Mouse (Mus musculus) c-Kit-positive CD71-negative TER-119-negative erythroid progenitor cells, embryonic 14.5 days (primary cell): Measurements from ENCODE around the gene Arhgef3.

Source experiments
- DNase-seq: peaks from one replicate; pipeline ENCODE4 v3.0.0-alpha.2; 2013; ENCODE audit warnings: low read depth

Arhgef3 gene

DNA sequence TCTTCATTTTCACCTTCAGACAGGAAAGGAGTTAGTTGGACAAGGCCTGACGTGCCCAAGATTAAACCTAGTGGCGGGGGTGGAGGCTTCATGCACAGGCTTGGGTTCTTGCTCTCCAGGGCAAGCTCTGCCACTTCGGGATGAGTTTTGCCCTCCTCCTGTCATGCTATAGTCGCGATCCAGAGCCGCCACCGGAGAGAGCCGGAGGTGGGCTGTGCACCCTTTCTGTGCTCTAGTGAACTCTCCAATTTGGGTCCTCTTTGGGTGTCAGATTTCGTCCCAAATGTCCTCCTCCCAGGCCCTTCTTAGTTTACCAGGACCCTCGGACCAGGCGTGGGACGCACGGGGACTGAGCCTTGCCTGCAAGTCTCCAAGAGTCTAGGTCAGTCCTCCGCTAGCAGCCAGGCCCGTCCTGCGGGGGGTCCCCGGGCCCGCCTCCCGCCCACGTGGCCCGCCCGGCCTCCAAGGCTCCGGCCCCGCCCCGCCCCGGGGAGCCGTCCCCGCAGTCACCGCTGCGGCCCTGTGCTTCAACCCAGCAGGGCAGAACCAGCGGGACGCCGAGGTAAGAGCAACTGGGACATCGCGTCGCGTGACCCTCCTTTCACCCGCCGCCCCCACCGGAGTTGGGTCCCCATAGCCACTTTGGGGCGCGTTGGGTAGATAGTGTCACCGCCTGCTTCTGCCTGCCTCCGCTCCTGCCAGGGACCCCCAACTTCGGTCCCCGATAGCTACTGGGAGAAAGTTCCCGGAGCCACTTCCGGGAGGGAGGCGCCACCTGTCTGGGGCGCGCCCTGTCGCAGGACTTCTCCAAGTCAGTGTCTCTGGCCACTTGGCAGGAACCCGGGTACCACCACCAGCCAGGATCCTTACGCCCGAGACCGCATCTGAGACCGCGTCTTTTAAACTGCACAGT is at the start of gene Arhgef3:
Arhgef3 (plus strand) TSS at position 538 of the 913 bp plus-strand sequence.
- DNase-seq = peak; percentile 29

DNA sequence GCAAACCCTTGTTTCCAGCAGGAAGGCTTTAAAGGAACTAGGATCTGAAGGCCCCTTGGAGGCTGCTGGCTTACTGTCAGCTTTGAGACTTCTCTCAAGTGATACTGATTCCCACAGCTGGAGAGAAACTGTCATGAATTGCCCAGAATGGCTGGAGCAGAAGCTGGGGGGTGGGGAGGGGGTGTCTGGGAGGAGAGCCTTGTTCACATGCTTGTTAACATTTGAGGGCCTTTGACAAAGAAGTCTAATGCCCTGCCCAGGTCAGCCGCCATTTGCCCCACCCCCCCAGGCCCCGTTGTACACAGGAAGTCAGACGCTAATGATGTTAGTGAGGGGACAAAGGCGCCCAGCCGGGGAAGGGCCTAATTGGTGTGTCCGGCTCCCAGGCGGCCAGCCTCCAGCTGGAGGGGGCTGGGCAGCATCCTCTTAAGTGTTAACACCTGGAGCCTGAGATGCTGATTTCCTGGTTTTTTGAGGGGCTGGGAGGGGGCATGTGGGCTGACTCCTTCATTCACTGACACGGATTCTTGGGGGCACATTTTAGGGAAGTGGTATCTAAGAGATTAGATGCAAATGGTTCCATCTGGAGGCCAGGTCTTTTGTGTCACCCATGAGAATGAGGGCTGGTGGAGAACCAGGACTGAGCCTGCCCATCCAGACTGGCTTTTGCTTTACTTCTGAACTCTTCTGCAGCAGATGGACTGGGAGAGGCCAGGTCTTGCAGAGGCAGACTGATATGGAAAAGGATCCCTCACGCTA is 48.3 kb upstream of the Arhgef3 start:
- DNase-seq = no peak

DNA sequence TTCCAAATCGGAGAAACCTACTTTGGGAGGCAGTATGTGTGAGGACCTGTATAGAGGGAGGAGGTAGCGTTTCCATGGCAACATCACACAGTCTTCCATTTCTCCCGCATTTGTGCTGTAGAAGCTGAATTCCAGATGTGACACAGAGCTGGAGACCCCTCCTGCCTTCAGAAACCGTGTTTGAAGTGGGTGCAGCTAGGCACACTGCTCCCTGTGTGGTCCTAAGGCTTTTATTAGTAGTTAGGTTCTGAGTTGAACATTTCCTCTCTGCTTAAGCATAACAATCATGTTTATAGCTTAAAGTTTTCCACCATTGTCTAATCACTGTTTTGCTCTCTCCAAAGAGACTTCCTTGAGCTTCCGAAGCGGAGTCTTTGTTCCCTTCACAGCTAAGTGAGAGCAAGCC is 46.8 kb upstream of the Arhgef3 start:
- no peak for DNase-seq

DNA sequence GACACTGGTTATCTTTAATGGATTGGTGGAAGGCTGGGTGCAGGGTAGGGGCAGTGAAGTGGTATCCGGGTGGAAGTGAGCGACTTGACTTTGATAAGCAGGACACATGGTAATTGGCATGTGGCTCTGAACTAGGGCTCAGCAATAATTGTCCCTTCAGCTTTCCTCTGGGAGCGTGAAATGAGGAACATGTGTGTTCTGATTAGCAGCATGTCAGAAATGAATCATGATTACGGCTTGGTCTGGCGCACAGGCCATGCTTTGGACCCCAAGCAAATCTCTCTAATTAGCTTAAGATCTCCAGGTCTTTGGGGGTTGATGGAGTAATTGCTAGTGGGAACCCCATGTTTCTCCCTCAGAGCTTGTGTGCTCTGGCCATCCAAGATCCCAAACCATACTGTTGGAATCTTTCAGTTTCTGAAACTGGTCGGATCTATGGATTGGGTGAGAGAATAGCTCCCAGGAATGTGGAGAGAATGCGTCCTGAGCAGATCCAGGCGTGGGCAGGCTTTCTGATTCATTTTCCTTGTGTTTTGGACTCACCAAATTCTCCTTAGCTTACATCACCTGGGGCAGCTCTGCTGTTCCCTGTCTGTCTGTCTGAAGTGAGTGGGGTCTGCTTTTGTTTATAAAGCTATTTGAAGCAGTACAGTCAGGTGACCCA is 45.1 kb upstream of the Arhgef3 start:
- no peak for DNase-seq

DNA sequence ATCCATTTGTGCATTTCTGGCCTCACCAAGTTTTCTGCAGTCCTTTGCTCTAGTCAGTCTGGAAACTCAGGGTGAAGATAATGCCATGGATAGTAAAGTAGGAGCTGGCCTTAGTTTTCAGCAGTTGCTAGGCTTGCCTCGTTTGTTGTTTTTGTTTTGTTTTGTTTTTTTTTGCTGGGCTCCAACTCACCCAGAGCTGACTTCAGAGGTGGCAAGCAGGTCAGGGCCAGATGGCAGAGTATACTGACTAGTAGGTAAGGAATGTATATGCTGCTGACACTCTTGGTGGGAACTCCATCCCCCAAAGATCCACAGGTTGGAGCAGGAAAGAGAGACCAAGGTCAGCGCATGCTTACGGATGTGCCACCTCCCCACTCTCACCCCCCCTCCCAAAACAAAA is 44.6 kb upstream of the Arhgef3 start:
- no peak for DNase-seq

DNA sequence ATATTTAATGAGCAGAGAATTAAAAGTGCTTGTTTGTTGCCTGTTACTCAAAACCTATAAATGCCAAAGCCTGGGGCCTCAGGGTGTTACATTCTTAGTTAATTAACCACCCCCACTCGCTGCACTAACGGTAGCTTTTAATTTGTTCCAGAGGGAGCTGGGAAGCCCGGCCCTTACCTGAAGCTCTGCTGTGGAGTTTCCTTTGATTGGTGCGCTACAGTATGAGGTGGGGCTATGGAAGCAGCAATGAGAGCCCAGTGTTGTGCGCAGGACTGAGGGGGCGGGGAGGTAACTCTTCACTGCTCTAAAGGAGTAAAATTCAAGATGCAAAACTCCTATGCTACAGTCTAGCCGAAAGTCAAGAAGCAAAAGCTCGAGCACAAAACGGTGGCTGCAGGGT is 43.9 kb upstream of the Arhgef3 start:
- no peak for DNase-seq

DNA sequence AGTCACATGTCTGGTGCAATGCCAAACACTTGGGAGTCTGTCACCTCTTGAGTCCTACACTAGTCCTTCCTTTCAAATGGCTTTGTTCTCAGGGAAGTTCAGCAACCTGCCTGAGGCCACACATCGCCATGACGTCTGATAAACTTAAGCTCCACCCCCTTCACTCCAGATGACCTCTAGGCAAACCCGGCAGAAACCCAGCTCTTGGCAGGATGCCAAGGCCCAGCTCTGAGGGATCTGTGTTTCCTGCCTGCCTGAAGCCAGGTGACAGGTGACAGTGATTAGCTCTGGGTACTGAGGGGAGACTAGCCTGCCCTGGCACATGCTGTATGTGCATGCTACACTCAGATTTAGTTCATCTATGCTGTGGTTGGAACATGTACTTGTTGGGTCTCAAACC is 42.7 kb upstream of the Arhgef3 start:
- no peak for DNase-seq

DNA sequence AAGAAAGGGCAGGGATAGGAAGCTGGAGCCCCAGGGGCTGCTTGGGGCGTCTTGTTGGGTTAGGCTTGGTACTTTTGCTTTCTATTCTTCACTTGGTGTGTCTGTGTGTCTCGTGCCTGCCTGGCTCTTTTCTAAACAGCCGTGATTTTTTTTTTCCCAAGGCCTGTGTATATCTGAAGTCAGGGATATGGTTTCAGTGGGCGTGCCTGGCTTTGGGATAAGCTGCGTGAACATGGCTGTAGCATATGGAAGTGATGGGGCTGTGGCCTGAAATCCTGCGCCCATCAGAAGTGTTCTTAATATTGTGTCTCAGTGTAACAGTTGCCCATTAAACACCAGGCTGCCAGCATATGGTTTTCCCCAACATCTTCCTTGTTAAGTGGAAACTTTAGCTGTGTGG is 39.6 kb upstream of the Arhgef3 start:
- no peak for DNase-seq

DNA sequence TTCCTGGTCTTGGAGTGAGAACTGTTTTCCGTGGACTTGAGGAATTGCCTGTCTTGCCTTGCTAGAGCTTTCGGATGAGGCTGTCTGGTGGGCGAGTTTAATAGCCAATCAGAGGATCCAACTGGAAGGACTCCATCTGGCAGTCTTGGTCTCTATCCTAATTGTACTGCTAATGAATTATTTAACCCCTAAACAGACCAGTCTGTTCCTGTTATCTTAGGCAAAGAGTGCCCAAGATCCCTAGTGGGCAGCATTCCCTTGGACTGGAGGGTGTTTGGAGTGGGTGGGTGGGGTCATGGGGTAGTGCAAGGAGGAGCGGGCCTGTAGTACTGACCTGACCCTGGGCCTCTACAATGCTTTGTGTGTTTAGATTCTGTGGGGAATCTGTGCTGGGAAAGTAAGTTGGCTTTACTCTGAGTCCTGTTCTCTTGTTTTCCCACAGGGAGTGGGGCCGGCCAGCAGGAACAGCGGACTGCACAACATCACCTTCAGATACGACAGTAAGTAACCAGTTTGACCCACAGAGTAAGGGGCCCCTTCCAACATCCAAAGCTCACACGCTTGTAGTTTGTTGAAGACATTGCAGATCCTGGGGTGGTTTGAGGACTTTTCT is 38.7 kb upstream of the Arhgef3 start:
- DNase-seq = no peak

DNA sequence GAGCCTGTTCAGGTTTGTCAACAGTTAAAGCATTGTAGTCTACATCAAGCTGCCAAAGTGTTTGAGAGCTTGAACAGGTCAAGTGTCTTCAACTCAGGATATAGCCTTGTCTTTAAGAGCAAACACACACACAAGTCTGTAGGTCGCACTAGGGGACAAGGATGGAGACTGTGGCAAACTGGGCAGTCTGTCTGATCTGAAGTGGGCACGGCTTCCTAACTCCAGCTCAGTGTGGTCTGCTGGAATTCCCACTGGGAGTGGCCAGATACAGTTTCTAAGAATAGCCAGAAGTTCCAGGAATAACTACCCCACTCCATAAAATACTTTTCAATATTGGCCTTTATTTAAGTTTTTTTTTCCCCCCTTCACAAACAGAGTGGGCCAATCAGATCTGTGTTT is 38.2 kb upstream of the Arhgef3 start:
- DNase-seq = no peak

DNA sequence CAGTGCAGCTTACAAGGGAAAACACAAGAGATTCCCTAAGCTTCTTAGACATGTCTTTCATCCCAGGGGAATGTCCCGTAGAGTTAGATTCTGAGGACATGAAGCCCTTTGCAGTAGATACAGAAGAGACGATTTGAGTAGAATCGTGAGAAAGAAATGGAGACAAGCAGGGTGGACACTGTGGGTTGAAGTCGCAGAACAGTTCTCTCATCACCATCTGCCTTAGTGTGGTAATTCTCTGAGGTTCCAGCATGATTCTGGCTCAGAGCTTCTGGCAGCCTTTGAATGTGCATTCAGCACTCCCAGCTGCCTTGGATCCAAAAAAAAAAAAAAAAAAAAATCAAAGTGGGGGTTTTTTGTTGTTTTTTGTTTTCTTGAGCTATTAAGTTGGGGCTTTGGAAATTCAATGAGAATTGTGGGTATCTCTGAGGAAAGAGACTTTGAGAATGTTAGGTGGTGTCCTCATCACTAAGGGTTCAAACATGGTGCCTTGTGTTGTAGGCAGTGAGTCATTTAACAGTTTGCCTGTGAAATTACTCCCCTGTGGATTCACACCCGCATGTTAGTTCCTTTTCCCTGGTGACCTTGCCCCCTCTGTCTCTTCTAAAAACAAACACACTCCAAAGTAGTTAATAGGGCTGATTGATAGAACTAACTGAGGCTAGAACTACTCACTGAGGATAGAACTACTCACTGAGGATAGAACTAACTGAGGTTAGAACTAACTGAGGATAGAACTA is 33.0 kb upstream of the Arhgef3 start:
- DNase-seq = no peak

DNA sequence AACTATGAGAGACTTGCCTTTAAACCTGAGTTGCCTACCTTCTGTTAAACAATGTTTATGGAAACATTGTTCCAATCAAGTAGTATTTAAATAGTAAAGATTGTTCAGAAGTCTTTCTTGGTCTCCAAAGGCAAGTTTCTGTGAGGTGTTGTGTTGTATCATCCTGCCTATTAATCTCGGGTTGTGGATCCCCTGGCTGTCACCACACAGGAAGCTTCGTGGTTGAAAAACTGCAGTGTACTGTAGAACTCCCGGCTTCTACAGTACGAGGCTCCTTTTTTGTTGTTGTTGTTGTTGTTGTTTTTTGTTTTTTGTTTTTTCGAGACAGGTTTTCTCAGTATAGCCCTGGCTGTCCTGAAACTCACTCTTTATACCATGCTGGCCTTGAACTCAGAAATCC is 29.2 kb upstream of the Arhgef3 start:
- DNase-seq = no peak

DNA sequence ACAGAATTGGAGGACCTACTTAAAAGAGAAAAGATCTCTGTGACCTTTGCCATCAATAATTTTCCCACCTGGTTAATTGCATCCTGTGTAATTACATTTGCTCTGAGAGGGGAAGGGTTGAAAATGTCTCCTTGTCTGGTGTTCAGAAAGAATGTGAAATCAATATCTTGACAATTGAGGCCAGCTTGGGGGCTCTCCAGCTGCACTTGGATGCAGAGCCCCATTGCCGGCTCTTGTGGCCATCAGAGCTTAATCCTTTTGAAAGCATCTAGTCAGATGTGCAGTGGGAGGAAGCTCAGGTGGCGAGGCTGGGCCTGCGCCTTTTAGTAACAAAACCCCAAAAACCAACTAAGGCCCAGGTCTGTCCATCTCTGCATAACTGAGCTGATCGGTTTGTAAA is 28.7 kb upstream of the Arhgef3 start:
- DNase-seq = no peak

DNA sequence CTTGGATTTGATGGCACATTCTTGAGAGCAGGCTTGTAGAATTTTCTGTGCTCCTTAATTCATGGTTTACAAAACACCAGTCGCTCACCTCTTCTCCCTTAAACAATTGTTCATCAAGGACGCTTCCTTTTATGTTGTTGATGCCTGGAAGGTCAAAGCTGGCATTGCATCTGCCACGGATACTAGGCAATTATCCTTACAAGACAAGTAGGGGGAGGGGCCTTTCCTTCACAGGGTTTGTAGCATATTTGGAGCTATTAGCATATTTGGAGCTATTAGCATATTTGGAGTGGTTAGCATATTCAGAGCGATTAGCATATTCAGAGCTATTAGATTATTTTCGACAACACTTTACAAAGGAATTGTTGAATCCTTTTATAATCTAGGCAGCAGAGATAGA is 20.5 kb upstream of the Arhgef3 start:
- no peak for DNase-seq

DNA sequence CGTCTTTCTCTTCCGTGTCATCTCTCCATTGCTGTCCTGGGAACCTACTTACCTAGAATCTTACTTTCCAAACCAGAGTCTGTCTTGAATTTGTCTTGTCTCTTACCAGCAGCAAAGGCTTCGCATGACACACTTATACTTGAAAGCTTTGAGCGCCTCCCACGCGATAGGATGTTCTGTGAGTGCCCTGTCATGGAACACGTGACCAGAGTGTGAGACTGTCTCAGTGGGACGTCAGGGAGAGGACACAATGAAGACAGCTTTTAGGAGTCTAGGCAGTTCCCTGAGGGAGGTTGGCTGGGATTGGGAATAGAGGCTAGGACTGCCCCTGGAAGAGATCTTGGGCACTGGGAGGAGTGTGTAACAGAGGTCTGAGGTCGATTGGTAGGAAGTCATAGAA is 18.6 kb upstream of the Arhgef3 start:
- DNase-seq = no peak

DNA sequence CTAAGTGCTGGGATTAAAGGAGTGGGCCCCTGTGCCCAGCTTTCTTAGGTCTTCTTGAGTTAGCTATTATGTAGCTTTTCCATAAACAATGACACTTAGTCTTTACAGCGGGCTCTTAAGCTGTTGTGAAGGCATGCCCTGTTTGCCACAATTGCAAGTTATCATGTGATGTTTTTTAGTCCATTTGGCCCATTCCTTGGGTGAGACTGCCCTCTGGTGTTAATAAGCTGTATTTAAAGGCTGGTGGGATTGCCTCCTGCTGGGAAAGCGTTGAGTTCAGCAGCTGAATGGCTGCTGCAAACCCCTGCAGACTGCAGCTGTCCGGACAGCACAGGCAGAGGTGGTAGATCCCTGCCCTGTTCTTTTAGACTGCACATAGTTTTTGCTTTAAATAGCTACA is 17.9 kb upstream of the Arhgef3 start:
- DNase-seq = peak; percentile 72

DNA sequence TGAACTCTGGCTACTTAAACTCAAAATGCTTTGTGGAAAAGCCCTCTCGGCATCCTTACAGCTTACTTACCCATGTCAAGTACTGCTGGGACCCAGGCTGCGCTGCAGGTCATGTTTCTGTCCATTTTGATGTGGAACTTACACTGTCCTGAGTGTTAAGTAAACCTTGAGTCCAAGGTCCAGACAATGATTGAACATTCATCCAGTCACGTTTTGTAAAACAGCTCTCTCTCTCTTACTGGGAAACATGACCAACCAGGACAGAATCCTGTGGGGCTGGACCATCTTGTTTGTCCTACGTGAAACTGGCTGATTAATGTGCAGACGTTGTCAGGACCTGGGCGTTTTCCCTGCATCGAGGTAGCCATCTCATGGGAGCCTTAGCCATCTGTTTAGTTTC is 13.0 kb upstream of the Arhgef3 start:
- DNase-seq = no peak

DNA sequence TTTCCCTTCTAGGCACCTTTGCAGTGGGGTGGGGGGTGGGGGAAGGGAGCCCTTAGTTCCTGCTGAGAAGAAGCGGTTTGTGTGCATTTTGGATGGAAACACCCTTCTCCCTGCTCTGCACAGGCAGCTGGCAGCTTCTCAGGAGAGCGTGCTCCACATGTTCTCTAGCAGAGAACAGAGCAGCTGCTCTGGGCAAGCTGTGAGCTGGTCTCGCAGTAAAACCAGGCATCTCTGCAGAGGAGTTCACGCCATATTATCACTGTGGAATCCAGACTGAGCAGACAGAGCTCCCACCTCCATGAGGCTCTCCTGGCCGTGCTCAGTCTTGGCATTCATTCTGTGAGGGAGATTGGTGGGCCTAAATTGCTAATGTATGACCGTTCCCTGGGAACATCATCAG is 12.0 kb upstream of the Arhgef3 start:
- no peak for DNase-seq

DNA sequence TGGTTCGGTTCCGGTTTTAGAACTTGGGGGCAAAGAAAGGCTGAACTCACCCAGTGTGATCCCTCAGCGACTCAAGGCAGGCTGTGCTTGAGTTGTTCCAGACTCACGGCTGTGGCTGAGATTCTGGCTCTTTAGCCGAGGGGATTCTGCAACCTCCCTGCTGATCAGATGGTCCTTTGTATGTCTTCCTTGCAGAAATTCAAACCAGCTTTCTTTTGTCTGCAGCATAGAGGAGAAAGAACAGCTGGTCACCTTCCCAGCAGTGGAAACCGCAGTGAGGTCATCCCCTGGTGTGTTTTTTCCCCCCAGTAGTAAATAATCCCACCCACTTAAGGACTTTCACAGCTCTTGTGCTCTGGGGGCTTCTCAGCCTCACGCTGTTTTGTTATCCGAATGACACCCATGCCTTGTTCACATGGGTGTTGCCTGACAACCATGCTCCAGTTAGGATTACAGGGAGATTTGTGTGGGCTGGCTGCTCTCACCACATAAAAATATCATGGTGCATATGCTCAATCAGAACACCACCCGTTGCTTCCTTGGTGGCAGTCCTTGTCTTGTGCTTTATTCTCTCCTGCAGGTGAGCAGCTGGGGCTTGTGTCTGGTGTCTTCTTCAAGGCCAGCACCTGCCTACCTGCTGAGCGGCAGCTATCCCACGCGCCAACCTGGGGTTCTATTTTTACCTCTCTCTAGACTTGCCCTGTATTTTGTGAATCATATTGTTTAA is 8.8 kb upstream of the Arhgef3 start:
- no peak for DNase-seq

DNA sequence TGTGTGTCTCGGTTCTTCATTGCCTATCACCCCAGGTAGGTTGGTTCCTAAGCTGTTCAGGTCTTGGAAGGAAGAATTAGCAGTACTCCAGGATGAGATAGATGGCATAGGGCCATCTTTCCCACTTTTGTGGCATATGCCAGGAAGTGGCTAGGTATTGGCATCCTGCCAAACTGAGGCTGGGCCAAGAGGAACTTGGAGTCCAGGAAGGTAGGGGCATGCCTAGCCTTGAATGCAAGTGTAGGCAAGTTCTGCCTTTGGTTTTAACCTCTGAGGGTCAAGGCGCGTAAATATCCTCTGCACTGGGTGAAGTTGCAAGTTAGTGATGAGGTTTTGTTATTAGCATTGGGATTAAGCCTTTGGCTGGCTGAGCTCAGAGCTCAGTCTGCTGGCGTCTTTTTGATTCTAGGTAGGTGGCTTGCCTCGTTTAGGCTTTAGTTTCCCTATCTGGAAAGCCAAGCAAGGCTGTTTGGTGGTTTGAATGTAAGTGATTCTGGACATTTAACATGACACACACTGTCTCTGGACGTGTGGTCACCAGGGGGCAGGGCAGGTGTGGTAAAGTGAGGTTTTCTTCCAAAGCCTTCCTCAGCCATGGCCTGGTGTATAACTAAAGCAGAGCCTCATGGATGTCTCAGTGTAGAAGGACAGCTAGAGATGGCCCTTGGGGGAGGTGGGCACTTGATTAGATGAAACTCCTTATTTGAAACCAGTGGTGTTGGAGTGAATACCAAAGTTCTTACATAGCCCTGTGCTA is 5.8 kb upstream of the Arhgef3 start:
- no peak for DNase-seq
